Mouse (Mus musculus) liver, embryonic 11.5 days (tissue): Measurements from ENCODE around the gene Cdk5r1. TPM values are rescaled to one million over a fixed set of nuclear protein-coding genes. Genes with fewer than 3 reads are reported as not detected.

Experiments used
- polyA plus RNA-seq: library from polyadenylated mRNA; unstranded; fragments of >200 nt; fragmentation: Nextera tagmentation; extraction: Ambion mirVana; gene quantifications from 2 replicates; pipeline ENCODE4 v1.2.1, GENCODE M21; 2014

Gene Cdk5r1
- polyA plus RNA-seq, 1 experiment from 2014 or later, result 0.77 TPM

Other genes with a start within 250 kb of the Cdk5r1 start
- gene Rhbdl3, start 176.1 kb upstream of the Cdk5r1 start, polyA plus RNA-seq, result 0.29 and 0.60 TPM in 2 replicates
- 15.9 and 16.1 TPM in 2 replicates for gene 5730455P16Rik, start 99.0 kb upstream of the Cdk5r1 start, polyA plus RNA-seq
- 244 and 245 TPM in 2 replicates for gene Zfp207, start 93.7 kb upstream of the Cdk5r1 start, polyA plus RNA-seq
- gene Psmd11, start 48.4 kb upstream of the Cdk5r1 start, polyA plus RNA-seq, result 256 and 289 TPM in 2 replicates